In the genomic region with DNA sequence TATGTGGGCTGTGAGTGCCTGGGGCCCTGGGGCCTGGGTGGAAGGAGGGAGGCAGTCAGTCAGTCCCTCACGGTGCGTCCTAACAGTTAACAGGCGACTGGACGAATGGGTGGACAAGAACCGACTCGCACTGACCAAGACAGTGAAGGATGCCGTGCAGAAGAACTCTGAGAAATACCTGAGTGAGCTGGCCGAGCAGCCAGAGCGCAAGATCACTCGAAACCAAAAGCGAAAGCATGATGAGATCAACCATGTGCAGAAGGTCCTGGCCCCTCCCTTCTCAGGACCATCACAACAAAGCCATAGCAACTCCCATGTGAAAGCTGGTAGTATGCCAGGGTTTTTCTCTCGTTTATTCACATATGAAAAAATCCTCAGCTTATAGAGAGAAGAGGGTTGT, we compare ENCODE assay signal across 34 mouse cellular contexts. TPM values are rescaled to one million over a fixed set of nuclear protein-coding genes. Genes with fewer than 3 reads are reported as not detected.
DNase-seq lines count a peak whose midpoint lies in the region; ATAC-seq and TF ChIP-seq lines count a peak whose summit lies in the region.
"Had no signal": no experiment of that assay in that cellular context is flagged by ENCODE, and none has a peak within 500 bp of the region (broad histone marks: within the 10 kb centered on the region; RNA-seq: fewer than 3 reads in every experiment).

No protein-coding gene starts in this region.

- H3K27me3 ChIP-seq in intestine, postnatal 0 days (replicated peaks; ENCODE audit: control insufficient read depth, insufficient read depth, low read length), result no peaks in the 10 kb centered on the region
- H3K27me3 ChIP-seq in intestine, embryonic 15.5 days (replicated peaks), result no peaks in the 10 kb centered on the region
- no peaks in the 10 kb centered on the region for H3K27me3 ChIP-seq in lung, postnatal 0 days (replicated peaks; ENCODE audit: insufficient read depth, low read length)
- H3K27me3 ChIP-seq: embryonic facial prominence, embryonic 12.5 days; embryonic facial prominence, embryonic 15.5 days; hindbrain, embryonic 13.5 days; Patski had no signal

- no peak overlapping the region for H3K9ac ChIP-seq in intestine, postnatal 0 days (ENCODE audit: low read depth, low read length)
- no peak overlapping the region for H3K9ac ChIP-seq in intestine, embryonic 15.5 days
- no peak overlapping the region for H3K9ac ChIP-seq in lung, postnatal 0 days (replicated peaks; ENCODE audit: low read depth)
- H3K9ac ChIP-seq: embryonic facial prominence, embryonic 12.5 days; embryonic facial prominence, embryonic 15.5 days; forebrain, postnatal 0 days; hindbrain, embryonic 13.5 days had no signal

- ATAC-seq in CD4-positive, CD25-positive, alpha-beta regulatory T cell, adult 4 months, result no peak
- no peak for ATAC-seq in intestine, postnatal 0 days
- ATAC-seq in intestine, embryonic 15.5 days, result no peak
- no peak for ATAC-seq in lung, postnatal 0 days
- ATAC-seq: forebrain, embryonic 14.5 days; forebrain, postnatal 0 days; hindbrain, embryonic 16.5 days; inflammation-experienced regulatory T-cells, adult 6 months; Patski had no signal

- TF ChIP-seq EP300 in lung, postnatal 0 days (IDR thresholded peaks at IDR 0.05), result no peak

- H3K36me3 ChIP-seq in intestine, postnatal 0 days (ENCODE audit: control insufficient read depth, insufficient read depth), result peaks cover 14% of the 10 kb centered on the region; the same call in 1 of the 2 replicates
- peaks cover 6% of the 10 kb centered on the region for H3K36me3 ChIP-seq in intestine, embryonic 15.5 days
- peaks cover 14% of the 10 kb centered on the region; the same call in 1 of the 2 replicates for H3K36me3 ChIP-seq in lung, postnatal 0 days (ENCODE audit: insufficient read depth, low read length)

- peak; percentile 40 for DNase-seq in CD4-positive, CD25-positive, alpha-beta regulatory T cell, adult 2 months (ENCODE audit: low read depth, low spot score)
- DNase-seq in MN1 (ENCODE audit: low spot score), result peak; percentile 79
- no peak for DNase-seq in thymus, adult 18-20 months
- no peak for DNase-seq in lung, postnatal 0 days (ENCODE audit: low spot score)
- DNase-seq in kidney, postnatal 25 days, result no peak
- DNase-seq: adrenal gland, postnatal 10 days; adrenal gland, postnatal 36 days; cerebellum, adult 18-20 months; cerebellum, adult 9-10 months; cerebellum, postnatal 36 days; forebrain, postnatal 0 days; gastrocnemius, adult 2 months; gastrocnemius, postnatal 14 days; heart, adult 11 months; heart, postnatal 36 days; kidney, adult 11 months had no signal

- WGBS in intestine, postnatal 0 days, result 81% methylated on average over 12 of the region's 12 CpGs
- 87% methylated on average over 12 of the region's 12 CpGs for WGBS in intestine, embryonic 15.5 days
- WGBS in lung, postnatal 0 days, result 91% methylated on average over 12 of the region's 12 CpGs

- H3K4me3 ChIP-seq in intestine, postnatal 0 days (ENCODE audit: low read depth, low read length), result no peak overlapping the region
- no peak overlapping the region for H3K4me3 ChIP-seq in intestine, embryonic 15.5 days (replicated peaks)
- H3K4me3 ChIP-seq in lung, postnatal 0 days (ENCODE audit: low read depth, low read length), result no peak overlapping the region
- H3K4me3 ChIP-seq: embryonic facial prominence, embryonic 12.5 days; embryonic facial prominence, embryonic 15.5 days; gastrocnemius, adult 2 months; hindbrain, embryonic 10.5 days; hindbrain, embryonic 13.5 days had no signal

- H3K4me2 ChIP-seq in intestine, postnatal 0 days (replicated peaks; ENCODE audit: low read depth), result 0 out of 2 replicates have a peak overlapping the region, but pooled peaks have one; percentile 6
- H3K4me2 ChIP-seq in intestine, embryonic 15.5 days (replicated peaks), result no peak overlapping the region
- H3K4me2 ChIP-seq in lung, postnatal 0 days (replicated peaks; ENCODE audit: low read depth, low read length), result no peak overlapping the region
- H3K4me2 ChIP-seq: embryonic facial prominence, embryonic 12.5 days; embryonic facial prominence, embryonic 15.5 days; heart, embryonic 11.5 days; hindbrain, embryonic 13.5 days had no signal

- H3K9me3 ChIP-seq in intestine, postnatal 0 days (ENCODE audit: control insufficient read depth), result no peaks in the 10 kb centered on the region
- no peaks in the 10 kb centered on the region for H3K9me3 ChIP-seq in intestine, embryonic 15.5 days
- H3K9me3 ChIP-seq in lung, postnatal 0 days (ENCODE audit: low read length), result no peaks in the 10 kb centered on the region
- H3K9me3 ChIP-seq: embryonic facial prominence, embryonic 12.5 days; embryonic facial prominence, embryonic 15.5 days; hindbrain, embryonic 10.5 days; hindbrain, embryonic 13.5 days had no signal

- peaks cover 4% of the 10 kb centered on the region; the same call in 1 of the 2 replicates for H3K4me1 ChIP-seq in intestine, postnatal 0 days (replicated peaks; ENCODE audit: control insufficient read depth, insufficient read depth, low read length)
- H3K4me1 ChIP-seq in intestine, embryonic 15.5 days (replicated peaks), result 0 out of 2 replicates have a peak, but pooled peaks cover 3% of the 10 kb centered on the region
- 0 out of 2 replicates have a peak, but pooled peaks cover 6% of the 10 kb centered on the region for H3K4me1 ChIP-seq in lung, postnatal 0 days (ENCODE audit: insufficient read depth, low read depth, low read length)

- no peak overlapping the region for H3K27ac ChIP-seq in intestine, postnatal 0 days (ENCODE audit: low read depth, low read length)
- no peak overlapping the region for H3K27ac ChIP-seq in intestine, embryonic 15.5 days
- H3K27ac ChIP-seq in lung, postnatal 0 days (ENCODE audit: low read length), result no peak overlapping the region
- H3K27ac ChIP-seq: embryonic facial prominence, embryonic 12.5 days; embryonic facial prominence, embryonic 15.5 days; gastrocnemius, adult 2 months; hindbrain, embryonic 10.5 days; hindbrain, embryonic 13.5 days had no signal

- no peak for TF ChIP-seq CTCF in intestine, postnatal 0 days (IDR thresholded peaks at IDR 0.05; ENCODE audit: low read depth)
- no peak for TF ChIP-seq CTCF in lung, postnatal 0 days (IDR thresholded peaks at IDR 0.05)

RNA-seq across cellular contexts. Expression of gene Kat8, which starts 3.0 kb away (rescaled TPM):
- 10 to 100 TPM; 39.8 to 41.9 TPM for polyA plus RNA-seq in CD4-positive, CD25-positive, alpha-beta regulatory T cell, adult 4 months (2017; shearing (Covaris generic))
- polyA plus RNA-seq in intestine, postnatal 0 days (2015; fragmentation: Nextera tagmentation; extraction: Ambion mirVana), result 17.4 and 18.0 TPM in 2 replicates
- polyA plus RNA-seq in intestine, embryonic 15.5 days (2015; fragmentation: Nextera tagmentation; extraction: Ambion mirVana), result 31.7 and 32.3 TPM in 2 replicates
- 21.1 TPM in 2 replicates for polyA plus RNA-seq in lung, postnatal 0 days (2015; fragmentation: Nextera tagmentation; extraction: Ambion mirVana)

RNA-seq across cellular contexts. Expression of gene Bckdk, which starts 11.4 kb away (rescaled TPM):
- polyA plus RNA-seq in CD4-positive, CD25-positive, alpha-beta regulatory T cell, adult 4 months (2017; shearing (Covaris generic)), result 100 to 1,000 TPM in 1 of 2 experiments, 10 to 100 TPM in 1; 59.0 to 108 TPM
- 94.0 and 94.2 TPM in 2 replicates for polyA plus RNA-seq in intestine, postnatal 0 days (2015; fragmentation: Nextera tagmentation; extraction: Ambion mirVana)
- polyA plus RNA-seq in intestine, embryonic 15.5 days (2015; fragmentation: Nextera tagmentation; extraction: Ambion mirVana), result 158 and 180 TPM in 2 replicates
- 74.4 and 81.2 TPM in 2 replicates for polyA plus RNA-seq in lung, postnatal 0 days (2015; fragmentation: Nextera tagmentation; extraction: Ambion mirVana)

RNA-seq across cellular contexts. Expression of gene Prss8, which starts 14.6 kb away (rescaled TPM):
- not detected for polyA plus RNA-seq in CD4-positive, CD25-positive, alpha-beta regulatory T cell, adult 4 months (2017; shearing (Covaris generic))
- 63.0 and 64.4 TPM in 2 replicates for polyA plus RNA-seq in intestine, postnatal 0 days (2015; fragmentation: Nextera tagmentation; extraction: Ambion mirVana)
- polyA plus RNA-seq in intestine, embryonic 15.5 days (2015; fragmentation: Nextera tagmentation; extraction: Ambion mirVana), result 58.5 and 67.5 TPM in 2 replicates
- 141 and 152 TPM in 2 replicates for polyA plus RNA-seq in lung, postnatal 0 days (2015; fragmentation: Nextera tagmentation; extraction: Ambion mirVana)
- polyA plus RNA-seq: C2C12; inflammation-experienced regulatory T-cells, adult 6 months had no signal

RNA-seq across cellular contexts. Expression of gene Vkorc1, which starts 19.9 kb away (rescaled TPM):
- 10 to 100 TPM; 43.3 to 58.0 TPM for polyA plus RNA-seq in CD4-positive, CD25-positive, alpha-beta regulatory T cell, adult 4 months (2017; shearing (Covaris generic))
- 194 and 219 TPM in 2 replicates for polyA plus RNA-seq in intestine, postnatal 0 days (2015; fragmentation: Nextera tagmentation; extraction: Ambion mirVana)
- 203 and 241 TPM in 2 replicates for polyA plus RNA-seq in intestine, embryonic 15.5 days (2015; fragmentation: Nextera tagmentation; extraction: Ambion mirVana)
- polyA plus RNA-seq in lung, postnatal 0 days (2015; fragmentation: Nextera tagmentation; extraction: Ambion mirVana), result 134 TPM in 2 replicates

RNA-seq across cellular contexts. Expression of gene Gm21974, which starts 20.0 kb away (rescaled TPM):
- not detected for polyA plus RNA-seq in CD4-positive, CD25-positive, alpha-beta regulatory T cell, adult 4 months (2017; shearing (Covaris generic))
- polyA plus RNA-seq in intestine, postnatal 0 days (2015; fragmentation: Nextera tagmentation; extraction: Ambion mirVana), result not detected in 2 replicates
- not detected in 2 replicates for polyA plus RNA-seq in intestine, embryonic 15.5 days (2015; fragmentation: Nextera tagmentation; extraction: Ambion mirVana)
- polyA plus RNA-seq in lung, postnatal 0 days (2015; fragmentation: Nextera tagmentation; extraction: Ambion mirVana), result not detected in 2 replicates
- polyA plus RNA-seq: C2C12; cortical plate, adult 2 months; embryonic facial prominence, embryonic 12.5 days; embryonic facial prominence, embryonic 15.5 days; forebrain, embryonic 11.5 days; forebrain, embryonic 14.5 days; forebrain, postnatal 0 days; frontal cortex, adult 2 months; heart, embryonic 11.5 days; heart, embryonic 14.5 days; heart, postnatal 0 days; hindbrain, embryonic 10.5 days; hindbrain, embryonic 13.5 days; hindbrain, embryonic 16.5 days; inflammation-experienced regulatory T-cells, adult 6 months; Patski had no signal

Comparison
In these comparisons a context has a peak if more than half of its experiments do, and no peak if none do; other contexts are left out.
1. DNase-seq: peak in CD4-positive, CD25-positive, alpha-beta regulatory T cell, adult 2 months (single experiment) and MN1 (single experiment); none in thymus, adult 18-20 months (0 of 2), lung, postnatal 0 days (single experiment) and kidney, postnatal 25 days (0 of 2).
2. RNA of gene Prss8, which starts 14.6 kb away (polyA plus RNA-seq): 141 to 152 TPM in lung, postnatal 0 days, 63.0 to 64.4 TPM in intestine, postnatal 0 days and 58.5 to 67.5 TPM in intestine, embryonic 15.5 days; not detected in CD4-positive, CD25-positive, alpha-beta regulatory T cell, adult 4 months; every median in the first group is over 10 times any median in the second.